Mouse (Mus musculus): ENCODE results near the gene Tubg1. TPM values are rescaled to one million over a fixed set of nuclear protein-coding genes. Genes with fewer than 3 reads are reported as not detected.
"Not testable (repeated sequence)": the region's sequence is repeated elsewhere in the genome, so short reads cannot be mapped to it uniquely, and the experiment has no call there.

Tubg1 gene
- polyA plus RNA-seq, 1 experiment from 2014 or later = 48.4 TPM

GRCm38 (mm10) chr11:101151063-101151462 lies 31.3 kb downstream of the Tubg1 start:
- Histone ChIP-seq H3K9me3 (replicated peaks; ENCODE audit: low read length) (no peaks in the 10 kb centered on the region), H3K4me2 (ENCODE audit: low read length) (no peak overlapping the region), H3K27ac (no peak overlapping the region), H3K27me3 (ENCODE audit: insufficient read depth, low read length) (no peaks in the 10 kb centered on the region), H3K4me3 (replicated peaks; ENCODE audit: low read depth, low read length) (no peak overlapping the region), H3K9ac (ENCODE audit: low read depth, low read length) (no peak overlapping the region), H3K4me1 (replicated peaks; ENCODE audit: insufficient read depth, low read length) (peaks cover 9% of the 10 kb centered on the region; the same call in 1 of the 2 replicates), H3K36me3 (ENCODE audit: insufficient read depth, low read length) (no peaks in the 10 kb centered on the region)
- ATAC-seq (replicated peaks; ENCODE audit: low FRiP score, low read depth) (no peak), DNase-seq (ENCODE audit: low spot score) (no peak)
- 67% methylated on average over 2 of the region's 2 CpGs for WGBS
- TF ChIP-seq CTCF (IDR thresholded peaks at IDR 0.05; ENCODE audit: low read depth) = no peak

GRCm38 (mm10) chr11:101152825-101153224 lies 33.1 kb downstream of the Tubg1 start:
- H3K4me2 ChIP-seq (ENCODE audit: low read length) = no peak overlapping the region
- peaks cover 13% of the 10 kb centered on the region; the same call in 1 of the 2 replicates for H3K4me1 ChIP-seq (replicated peaks; ENCODE audit: insufficient read depth, low read length)
- no peaks in the 10 kb centered on the region for H3K36me3 ChIP-seq (ENCODE audit: insufficient read depth, low read length)
- H3K27me3 ChIP-seq (ENCODE audit: insufficient read depth, low read length) = no peaks in the 10 kb centered on the region
- DNase-seq (ENCODE audit: low spot score) (no peak), ATAC-seq (replicated peaks; ENCODE audit: low FRiP score, low read depth) (no peak)
- H3K9ac ChIP-seq (ENCODE audit: low read depth, low read length) = no peak overlapping the region
- H3K27ac ChIP-seq = no peak overlapping the region
- H3K9me3 ChIP-seq (replicated peaks; ENCODE audit: low read length) = no peaks in the 10 kb centered on the region
- TF ChIP-seq CTCF (IDR thresholded peaks at IDR 0.05; ENCODE audit: low read depth) = no peak
- no peak overlapping the region for H3K4me3 ChIP-seq (replicated peaks; ENCODE audit: low read depth, low read length)
- WGBS = 52% methylated on average over 1 of the region's 1 CpGs

GRCm38 (mm10) chr11:101154648-101155047 lies 34.9 kb downstream of the Tubg1 start:
- DNase-seq (ENCODE audit: low spot score) (no peak), ATAC-seq (replicated peaks; ENCODE audit: low FRiP score, low read depth) (no peak)
- no peak overlapping the region for H3K27ac ChIP-seq
- no peaks in the 10 kb centered on the region for H3K36me3 ChIP-seq (ENCODE audit: insufficient read depth, low read length)
- no peak overlapping the region for H3K4me3 ChIP-seq (replicated peaks; ENCODE audit: low read depth, low read length)
- H3K27me3 ChIP-seq (ENCODE audit: insufficient read depth, low read length) = no peaks in the 10 kb centered on the region
- H3K4me1 ChIP-seq (replicated peaks; ENCODE audit: insufficient read depth, low read length) = 0 out of 2 replicates have a peak, but pooled peaks cover 6% of the 10 kb centered on the region
- no peaks in the 10 kb centered on the region for H3K9me3 ChIP-seq (replicated peaks; ENCODE audit: low read length)
- no peak overlapping the region for H3K9ac ChIP-seq (ENCODE audit: low read depth, low read length)
- H3K4me2 ChIP-seq (ENCODE audit: low read length) = no peak overlapping the region
- TF ChIP-seq CTCF (IDR thresholded peaks at IDR 0.05; ENCODE audit: low read depth) = no peak

GRCm38 (mm10) chr11:101155151-101155550 lies 35.4 kb downstream of the Tubg1 start:
- Histone ChIP-seq H3K9ac (ENCODE audit: low read depth, low read length) (no peak overlapping the region), H3K4me2 (ENCODE audit: low read length) (no peak overlapping the region), H3K4me3 (replicated peaks; ENCODE audit: low read depth, low read length) (no peak overlapping the region), H3K9me3 (replicated peaks; ENCODE audit: low read length) (no peaks in the 10 kb centered on the region), H3K27ac (no peak overlapping the region), H3K4me1 (replicated peaks; ENCODE audit: insufficient read depth, low read length) (0 out of 2 replicates have a peak, but pooled peaks cover 6% of the 10 kb centered on the region), H3K36me3 (ENCODE audit: insufficient read depth, low read length) (no peaks in the 10 kb centered on the region), H3K27me3 (ENCODE audit: insufficient read depth, low read length) (no peaks in the 10 kb centered on the region)
- TF ChIP-seq CTCF (IDR thresholded peaks at IDR 0.05; ENCODE audit: low read depth) = no peak
- 73% methylated on average over 6 of the region's 6 CpGs for WGBS
- ATAC-seq (replicated peaks; ENCODE audit: low FRiP score, low read depth) = no peak
- DNase-seq (ENCODE audit: low spot score) = no peak

GRCm38 (mm10) chr11:101155728-101156371 lies 36.1 kb downstream of the Tubg1 start, which contains the start of gene Tubg2:
TSS of gene Tubg2 (plus strand) at chr11:101155907.
- Histone ChIP-seq H3K4me2 (ENCODE audit: low read length) (peak within 1 kb of the TSS; percentile 74), H3K9me3 (replicated peaks; ENCODE audit: low read length) (no peaks in the 10 kb centered on the region), H3K27me3 (ENCODE audit: insufficient read depth, low read length) (no peaks in the 10 kb centered on the region), H3K36me3 (ENCODE audit: insufficient read depth, low read length) (no peaks in the 10 kb centered on the region), H3K27ac (0 out of 2 replicates have a peak within 1 kb of the TSS, but pooled peaks have one; percentile 54), H3K4me1 (replicated peaks; ENCODE audit: insufficient read depth, low read length) (0 out of 2 replicates have a peak, but pooled peaks cover 6% of the 10 kb centered on the region), H3K4me3 (replicated peaks; ENCODE audit: low read depth, low read length) (peak within 1 kb of the TSS; percentile 32), H3K9ac (ENCODE audit: low read depth, low read length) (peak within 1 kb of the TSS; percentile 49)
- no peak for TF ChIP-seq CTCF (IDR thresholded peaks at IDR 0.05; ENCODE audit: low read depth)
- ATAC-seq (replicated peaks; ENCODE audit: low FRiP score, low read depth) = peak; percentile 57; the same call in 1 of the 2 replicates
- 1% methylated on average over 36 of the region's 36 CpGs for WGBS
- peak; percentile 77 for DNase-seq (ENCODE audit: low spot score)

- Histone ChIP-seq H3K4me1 (replicated peaks; ENCODE audit: insufficient read depth, low read length) (peaks cover 20% of the 10 kb centered on the region), H3K36me3 (ENCODE audit: insufficient read depth, low read length) (peaks cover 16% of the 10 kb centered on the region)
- not testable (repeated sequence) for H3K9ac ChIP-seq (ENCODE audit: low read depth, low read length); H3K4me3 ChIP-seq (replicated peaks; ENCODE audit: low read depth, low read length); H3K27ac ChIP-seq; H3K9me3 ChIP-seq (replicated peaks; ENCODE audit: low read length); ATAC-seq (replicated peaks; ENCODE audit: low FRiP score, low read depth); H3K27me3 ChIP-seq (ENCODE audit: insufficient read depth, low read length); H3K4me2 ChIP-seq (ENCODE audit: low read length); DNase-seq (ENCODE audit: low spot score)
- 74% methylated on average over 5 of the region's 10 CpGs for WGBS
Measured at GRCm38 (mm10) chr11:101160151-101160550, 40.4 kb downstream of the Tubg1 start.

- not testable (repeated sequence) for ATAC-seq (replicated peaks; ENCODE audit: low FRiP score, low read depth); H3K9me3 ChIP-seq (replicated peaks; ENCODE audit: low read length); H3K4me2 ChIP-seq (ENCODE audit: low read length); H3K9ac ChIP-seq (ENCODE audit: low read depth, low read length); H3K4me3 ChIP-seq (replicated peaks; ENCODE audit: low read depth, low read length); H3K27me3 ChIP-seq (ENCODE audit: insufficient read depth, low read length); H3K27ac ChIP-seq; DNase-seq (ENCODE audit: low spot score)
- Histone ChIP-seq H3K4me1 (replicated peaks; ENCODE audit: insufficient read depth, low read length) (peaks cover 22% of the 10 kb centered on the region), H3K36me3 (ENCODE audit: insufficient read depth, low read length) (peaks cover 22% of the 10 kb centered on the region)
- 87% methylated on average over 5 of the region's 8 CpGs for WGBS
Measured at GRCm38 (mm10) chr11:101160981-101161505, 41.3 kb downstream of the Tubg1 start.
